ENCODE assay signal across 8 mouse cellular contexts in genomic region chr6:55039446-55039783, GRCm38 (mm10). TPM values are rescaled to one million over a fixed set of nuclear protein-coding genes. Genes with fewer than 3 reads are reported as not detected.
DNase-seq lines count a peak whose midpoint lies in the region; ATAC-seq and TF ChIP-seq lines count a peak whose summit lies in the region.

No protein-coding gene starts in this region.

- no peak overlapping the region for H3K27ac ChIP-seq in layer of hippocampus, adult 2 months
- no peak overlapping the region for H3K27ac ChIP-seq in embryonic facial prominence, embryonic 14.5 days (replicated peaks; ENCODE audit: low read depth, low read length)
- H3K27ac ChIP-seq in limb, embryonic 10.5 days, result 0 out of 2 replicates have a peak overlapping the region, but pooled peaks have one; percentile 96
- H3K27ac ChIP-seq in neural tube, embryonic 14.5 days (ENCODE audit: low read depth, low read length), result no peak overlapping the region

- H3K36me3 ChIP-seq in embryonic facial prominence, embryonic 14.5 days (ENCODE audit: control insufficient read depth, insufficient read depth, low read length), result no peaks in the 10 kb centered on the region
- H3K36me3 ChIP-seq in limb, embryonic 10.5 days, result no peaks in the 10 kb centered on the region
- H3K36me3 ChIP-seq in neural tube, embryonic 14.5 days (ENCODE audit: control insufficient read depth, insufficient read depth, low read length), result no peaks in the 10 kb centered on the region

- H3K9ac ChIP-seq in embryonic facial prominence, embryonic 14.5 days (ENCODE audit: low read depth, low read length), result no peak overlapping the region
- H3K9ac ChIP-seq in neural tube, embryonic 14.5 days (replicated peaks; ENCODE audit: low read depth, low read length), result no peak overlapping the region

- ATAC-seq in embryonic facial prominence, embryonic 14.5 days (ENCODE audit: low read depth), result no peak
- no peak for ATAC-seq in neural tube, embryonic 14.5 days (ENCODE audit: low read depth)

- TF ChIP-seq CTCF in layer of hippocampus, adult 2 months (conservative IDR thresholded peaks at IDR 0.05), result no peak

- H3K27me3 ChIP-seq in embryonic facial prominence, embryonic 14.5 days (replicated peaks; ENCODE audit: control insufficient read depth, insufficient read depth, low read length), result no peaks in the 10 kb centered on the region
- no peaks in the 10 kb centered on the region for H3K27me3 ChIP-seq in limb, embryonic 10.5 days (ENCODE audit: low read depth, poor library complexity, severe bottlenecking)
- H3K27me3 ChIP-seq in neural tube, embryonic 14.5 days (ENCODE audit: control insufficient read depth, insufficient read depth, low read length), result no peaks in the 10 kb centered on the region

- WGBS in embryonic facial prominence, embryonic 14.5 days, result 80% methylated on average over 6 of the region's 6 CpGs
- 73% methylated on average over 6 of the region's 6 CpGs for WGBS in limb, embryonic 10.5 days
- WGBS in neural tube, embryonic 14.5 days, result 77% methylated on average over 6 of the region's 6 CpGs

- peak overlapping the region; percentile 73; the same call in 1 of the 2 replicates for H3K4me3 ChIP-seq in layer of hippocampus, adult 2 months
- H3K4me3 ChIP-seq in embryonic facial prominence, embryonic 14.5 days (ENCODE audit: low read depth, low read length), result peak overlapping the region; percentile 94; the same call in 1 of the 2 replicates
- peak overlapping the region; percentile 99 for H3K4me3 ChIP-seq in limb, embryonic 10.5 days
- peak overlapping the region; percentile 77; the same call in 1 of the 2 replicates for H3K4me3 ChIP-seq in neural tube, embryonic 14.5 days (ENCODE audit: low read depth, low read length)

- no peak for DNase-seq in layer of hippocampus, adult 2 months (ENCODE audit: low spot score in 2 of 2)
- DNase-seq in layer of hippocampus, postnatal 14 days (ENCODE audit: low spot score in 2 of 2), result no peak
- no peak for DNase-seq in embryonic facial prominence, embryonic 14.5 days (ENCODE audit: low spot score)
- no peak for DNase-seq in limb, embryonic 10.5 days (ENCODE audit: low spot score)
- no peak for DNase-seq in testis, postnatal 14 days (ENCODE audit: low spot score)
- DNase-seq in adrenal gland, adult (ENCODE audit: inconsistent age in 2 of 2, low spot score in 1 of 2), result no peak
- no peak for DNase-seq in thymus, postnatal 4 days

- H3K4me2 ChIP-seq in embryonic facial prominence, embryonic 14.5 days (ENCODE audit: low read depth, low read length), result peak overlapping the region; percentile 77
- H3K4me2 ChIP-seq in neural tube, embryonic 14.5 days (ENCODE audit: low read depth, low read length), result peak overlapping the region; percentile 69

- H3K9me3 ChIP-seq in embryonic facial prominence, embryonic 14.5 days (ENCODE audit: control insufficient read depth, low read length), result no peaks in the 10 kb centered on the region
- no peaks in the 10 kb centered on the region for H3K9me3 ChIP-seq in limb, embryonic 10.5 days (replicated peaks)
- H3K9me3 ChIP-seq in neural tube, embryonic 14.5 days (ENCODE audit: control insufficient read depth, low read length), result no peaks in the 10 kb centered on the region

- peaks cover 9% of the 10 kb centered on the region for H3K4me1 ChIP-seq in embryonic facial prominence, embryonic 14.5 days (ENCODE audit: control insufficient read depth, insufficient read depth, low read length)
- peaks cover 21% of the 10 kb centered on the region for H3K4me1 ChIP-seq in limb, embryonic 10.5 days
- peaks cover 19% of the 10 kb centered on the region for H3K4me1 ChIP-seq in neural tube, embryonic 14.5 days (ENCODE audit: control insufficient read depth, insufficient read depth, low read length)

RNA-seq across cellular contexts. Expression of gene Gars, which starts 1.6 kb away (rescaled TPM):
- 100 to 1,000 TPM; 131 to 134 TPM for total RNA-seq in layer of hippocampus, adult 2 months (2021)
- 100 to 1,000 TPM; 148 to 151 TPM for total RNA-seq in layer of hippocampus, postnatal 14 days (2021)
- 142 and 154 TPM in 2 replicates for polyA plus RNA-seq in embryonic facial prominence, embryonic 14.5 days (2014; fragmentation: Nextera tagmentation; extraction: Ambion mirVana)
- 186 and 208 TPM in 2 replicates for polyA plus RNA-seq in limb, embryonic 10.5 days (2016; fragmentation: Nextera tagmentation; extraction: Ambion mirVana)
- polyA plus RNA-seq in neural tube, embryonic 14.5 days (2014; fragmentation: Nextera tagmentation; extraction: Ambion mirVana), result 191 and 213 TPM in 2 replicates

RNA-seq across cellular contexts. Expression of gene Ggct, which starts 46.7 kb away (rescaled TPM):
- 10 to 100 TPM; 36.0 to 38.0 TPM for total RNA-seq in layer of hippocampus, adult 2 months (2021)
- total RNA-seq in layer of hippocampus, postnatal 14 days (2021), result 10 to 100 TPM; 33.3 to 42.4 TPM
- polyA plus RNA-seq in embryonic facial prominence, embryonic 14.5 days (2014; fragmentation: Nextera tagmentation; extraction: Ambion mirVana), result 9.5 and 10.8 TPM in 2 replicates
- 8.5 and 11.9 TPM in 2 replicates for polyA plus RNA-seq in limb, embryonic 10.5 days (2016; fragmentation: Nextera tagmentation; extraction: Ambion mirVana)
- polyA plus RNA-seq in neural tube, embryonic 14.5 days (2014; fragmentation: Nextera tagmentation; extraction: Ambion mirVana), result 19.0 and 19.8 TPM in 2 replicates
